Mouse (Mus musculus): ENCODE results near the gene Mta3. TPM values are rescaled to one million over a fixed set of nuclear protein-coding genes. Genes with fewer than 3 reads are reported as not detected.

The Mta3 gene
- polyA plus RNA-seq, 1 experiment from 2014 or later, result 44.5 TPM

GRCm38 (mm10) chr17:83820701-83821100, 114.7 kb downstream of the Mta3 start:
- 87% methylated on average over 5 of the region's 5 CpGs for WGBS
- no peaks in the 10 kb centered on the region for H3K9me3 ChIP-seq (replicated peaks; ENCODE audit: control insufficient read depth, low read length)

GRCm38 (mm10) chr17:83821876-83822275, 115.9 kb downstream of the Mta3 start:
- Histone ChIP-seq H3K27ac (replicated peaks; ENCODE audit: low read depth, low read length) (no peak overlapping the region), H3K36me3 (replicated peaks; ENCODE audit: control insufficient read depth, insufficient read depth, low read depth, low read length) (no peaks in the 10 kb centered on the region), H3K4me1 (ENCODE audit: control insufficient read depth, insufficient read depth, low read length) (no peaks in the 10 kb centered on the region), H3K4me2 (ENCODE audit: low read depth, low read length) (no peak overlapping the region), H3K27me3 (ENCODE audit: control insufficient read depth, insufficient read depth, low read length) (no peaks in the 10 kb centered on the region), H3K9ac (replicated peaks; ENCODE audit: low read length) (no peak overlapping the region), H3K9me3 (replicated peaks; ENCODE audit: control insufficient read depth, low read length) (no peaks in the 10 kb centered on the region), H3K4me3 (ENCODE audit: low read depth, low read length) (no peak overlapping the region)
- WGBS, result 84% methylated on average over 3 of the region's 3 CpGs
- no peak for DNase-seq (ENCODE audit: low spot score)
- ATAC-seq (replicated peaks; ENCODE audit: insufficient number of reproducible peaks, low FRiP score, low TSS enrichment, low read depth), result no peak

More at GRCm38 (mm10) chr17:83820701-83821100, 114.7 kb downstream of the Mta3 start:
- DNase-seq (ENCODE audit: low spot score) (no peak), ATAC-seq (replicated peaks; ENCODE audit: insufficient number of reproducible peaks, low FRiP score, low TSS enrichment, low read depth) (no peak)
- no peak overlapping the region for H3K27ac ChIP-seq (replicated peaks; ENCODE audit: low read depth, low read length)
- H3K4me1 ChIP-seq (ENCODE audit: control insufficient read depth, insufficient read depth, low read length), result no peaks in the 10 kb centered on the region
- no peak overlapping the region for H3K9ac ChIP-seq (replicated peaks; ENCODE audit: low read length)
- no peaks in the 10 kb centered on the region for H3K36me3 ChIP-seq (replicated peaks; ENCODE audit: control insufficient read depth, insufficient read depth, low read depth, low read length)
- H3K27me3 ChIP-seq (ENCODE audit: control insufficient read depth, insufficient read depth, low read length), result no peaks in the 10 kb centered on the region
- no peak overlapping the region for H3K4me2 ChIP-seq (ENCODE audit: low read depth, low read length)
- H3K4me3 ChIP-seq (ENCODE audit: low read depth, low read length), result no peak overlapping the region

GRCm38 (mm10) chr17:83823835-83824234, 117.9 kb downstream of the Mta3 start:
- Histone ChIP-seq H3K4me1 (ENCODE audit: control insufficient read depth, insufficient read depth, low read length) (no peaks in the 10 kb centered on the region), H3K4me2 (ENCODE audit: low read depth, low read length) (no peak overlapping the region), H3K27me3 (ENCODE audit: control insufficient read depth, insufficient read depth, low read length) (no peaks in the 10 kb centered on the region), H3K9ac (replicated peaks; ENCODE audit: low read length) (no peak overlapping the region), H3K27ac (replicated peaks; ENCODE audit: low read depth, low read length) (no peak overlapping the region), H3K36me3 (replicated peaks; ENCODE audit: control insufficient read depth, insufficient read depth, low read depth, low read length) (no peaks in the 10 kb centered on the region), H3K9me3 (replicated peaks; ENCODE audit: control insufficient read depth, low read length) (no peaks in the 10 kb centered on the region), H3K4me3 (ENCODE audit: low read depth, low read length) (no peak overlapping the region)
- ATAC-seq (replicated peaks; ENCODE audit: insufficient number of reproducible peaks, low FRiP score, low TSS enrichment, low read depth) (no peak), DNase-seq (ENCODE audit: low spot score) (no peak)
- 91% methylated on average over 7 of the region's 7 CpGs for WGBS

GRCm38 (mm10) chr17:83829356-83829755, 123.4 kb downstream of the Mta3 start:
- H3K36me3 ChIP-seq (replicated peaks; ENCODE audit: control insufficient read depth, insufficient read depth, low read depth, low read length), result no peaks in the 10 kb centered on the region
- H3K27me3 ChIP-seq (ENCODE audit: control insufficient read depth, insufficient read depth, low read length), result no peaks in the 10 kb centered on the region
- H3K4me2 ChIP-seq (ENCODE audit: low read depth, low read length), result no peak overlapping the region
- H3K9ac ChIP-seq (replicated peaks; ENCODE audit: low read length), result no peak overlapping the region
- no peak overlapping the region for H3K27ac ChIP-seq (replicated peaks; ENCODE audit: low read depth, low read length)
- H3K4me3 ChIP-seq (ENCODE audit: low read depth, low read length), result no peak overlapping the region
- DNase-seq (ENCODE audit: low spot score) (no peak), ATAC-seq (replicated peaks; ENCODE audit: insufficient number of reproducible peaks, low FRiP score, low TSS enrichment, low read depth) (no peak)
- 75% methylated on average over 3 of the region's 3 CpGs for WGBS
- no peaks in the 10 kb centered on the region for H3K9me3 ChIP-seq (replicated peaks; ENCODE audit: control insufficient read depth, low read length)
- no peaks in the 10 kb centered on the region for H3K4me1 ChIP-seq (ENCODE audit: control insufficient read depth, insufficient read depth, low read length)

GRCm38 (mm10) chr17:83830616-83831292, 124.8 kb downstream of the Mta3 start:
- Histone ChIP-seq H3K9ac (replicated peaks; ENCODE audit: low read length) (no peak overlapping the region), H3K36me3 (replicated peaks; ENCODE audit: control insufficient read depth, insufficient read depth, low read depth, low read length) (no peaks in the 10 kb centered on the region), H3K27ac (replicated peaks; ENCODE audit: low read depth, low read length) (no peak overlapping the region), H3K27me3 (ENCODE audit: control insufficient read depth, insufficient read depth, low read length) (no peaks in the 10 kb centered on the region), H3K4me3 (ENCODE audit: low read depth, low read length) (no peak overlapping the region), H3K4me2 (ENCODE audit: low read depth, low read length) (no peak overlapping the region), H3K9me3 (replicated peaks; ENCODE audit: control insufficient read depth, low read length) (no peaks in the 10 kb centered on the region), H3K4me1 (ENCODE audit: control insufficient read depth, insufficient read depth, low read length) (no peaks in the 10 kb centered on the region)
- DNase-seq (ENCODE audit: low spot score) (no peak), ATAC-seq (replicated peaks; ENCODE audit: insufficient number of reproducible peaks, low FRiP score, low TSS enrichment, low read depth) (no peak)
- 99% methylated on average over 4 of the region's 4 CpGs for WGBS

- Histone ChIP-seq H3K4me1 (ENCODE audit: control insufficient read depth, insufficient read depth, low read length) (no peaks in the 10 kb centered on the region), H3K27ac (replicated peaks; ENCODE audit: low read depth, low read length) (no peak overlapping the region), H3K36me3 (replicated peaks; ENCODE audit: control insufficient read depth, insufficient read depth, low read depth, low read length) (no peaks in the 10 kb centered on the region), H3K4me3 (ENCODE audit: low read depth, low read length) (no peak overlapping the region), H3K9me3 (replicated peaks; ENCODE audit: control insufficient read depth, low read length) (no peaks in the 10 kb centered on the region), H3K9ac (replicated peaks; ENCODE audit: low read length) (no peak overlapping the region), H3K4me2 (ENCODE audit: low read depth, low read length) (no peak overlapping the region), H3K27me3 (ENCODE audit: control insufficient read depth, insufficient read depth, low read length) (no peaks in the 10 kb centered on the region)
- ATAC-seq (replicated peaks; ENCODE audit: insufficient number of reproducible peaks, low FRiP score, low TSS enrichment, low read depth) (no peak), DNase-seq (ENCODE audit: low spot score) (no peak)
- whole genome bisulfite sequencing, result 73% methylated on average over 4 of the region's 4 CpGs
Measured at GRCm38 (mm10) chr17:83834120-83834519, 128.2 kb downstream of the Mta3 start.

- H3K9me3 ChIP-seq (replicated peaks; ENCODE audit: control insufficient read depth, low read length), result no peaks in the 10 kb centered on the region
- no peaks in the 10 kb centered on the region for H3K36me3 ChIP-seq (replicated peaks; ENCODE audit: control insufficient read depth, insufficient read depth, low read depth, low read length)
- no peak overlapping the region; the same call in 1 of the 2 replicates for H3K9ac ChIP-seq (replicated peaks; ENCODE audit: low read length)
- WGBS, result 58% methylated on average over 3 of the region's 3 CpGs
- ATAC-seq (replicated peaks; ENCODE audit: insufficient number of reproducible peaks, low FRiP score, low TSS enrichment, low read depth) (no peak), DNase-seq (ENCODE audit: low spot score) (no peak)
- H3K27me3 ChIP-seq (ENCODE audit: control insufficient read depth, insufficient read depth, low read length), result no peaks in the 10 kb centered on the region
- H3K4me2 ChIP-seq (ENCODE audit: low read depth, low read length), result no peak overlapping the region
- no peaks in the 10 kb centered on the region for H3K4me1 ChIP-seq (ENCODE audit: control insufficient read depth, insufficient read depth, low read length)
- H3K4me3 ChIP-seq (ENCODE audit: low read depth, low read length), result no peak overlapping the region
- no peak overlapping the region for H3K27ac ChIP-seq (replicated peaks; ENCODE audit: low read depth, low read length)
Measured at GRCm38 (mm10) chr17:83836048-83836447, 130.1 kb downstream of the Mta3 start.

- ATAC-seq (replicated peaks; ENCODE audit: insufficient number of reproducible peaks, low FRiP score, low TSS enrichment, low read depth), result no peak
- no peaks in the 10 kb centered on the region for H3K9me3 ChIP-seq (replicated peaks; ENCODE audit: control insufficient read depth, low read length)
- no peak overlapping the region for H3K9ac ChIP-seq (replicated peaks; ENCODE audit: low read length)
- H3K4me3 ChIP-seq (ENCODE audit: low read depth, low read length), result no peak overlapping the region
- H3K27me3 ChIP-seq (ENCODE audit: control insufficient read depth, insufficient read depth, low read length), result no peaks in the 10 kb centered on the region
- H3K4me2 ChIP-seq (ENCODE audit: low read depth, low read length), result no peak overlapping the region
- no peaks in the 10 kb centered on the region for H3K36me3 ChIP-seq (replicated peaks; ENCODE audit: control insufficient read depth, insufficient read depth, low read depth, low read length)
- H3K4me1 ChIP-seq (ENCODE audit: control insufficient read depth, insufficient read depth, low read length), result no peaks in the 10 kb centered on the region
- H3K27ac ChIP-seq (replicated peaks; ENCODE audit: low read depth, low read length), result no peak overlapping the region
- 61% methylated on average over 8 of the region's 8 CpGs for WGBS
- DNase-seq (ENCODE audit: low spot score), result no peak
Measured at GRCm38 (mm10) chr17:83837659-83838190, 131.8 kb downstream of the Mta3 start.

All from embryonic facial prominence, embryonic 11.5 days (tissue).